Mouse (Mus musculus) B cell, adult 2 months (primary cell): Measurements from ENCODE around the gene Btnl10.

Source experiments
- DNase-seq, 2 experiments: peaks; one replicate each; pipeline ENCODE4 v3.0.0; 2022

The Btnl10 gene

DNA sequence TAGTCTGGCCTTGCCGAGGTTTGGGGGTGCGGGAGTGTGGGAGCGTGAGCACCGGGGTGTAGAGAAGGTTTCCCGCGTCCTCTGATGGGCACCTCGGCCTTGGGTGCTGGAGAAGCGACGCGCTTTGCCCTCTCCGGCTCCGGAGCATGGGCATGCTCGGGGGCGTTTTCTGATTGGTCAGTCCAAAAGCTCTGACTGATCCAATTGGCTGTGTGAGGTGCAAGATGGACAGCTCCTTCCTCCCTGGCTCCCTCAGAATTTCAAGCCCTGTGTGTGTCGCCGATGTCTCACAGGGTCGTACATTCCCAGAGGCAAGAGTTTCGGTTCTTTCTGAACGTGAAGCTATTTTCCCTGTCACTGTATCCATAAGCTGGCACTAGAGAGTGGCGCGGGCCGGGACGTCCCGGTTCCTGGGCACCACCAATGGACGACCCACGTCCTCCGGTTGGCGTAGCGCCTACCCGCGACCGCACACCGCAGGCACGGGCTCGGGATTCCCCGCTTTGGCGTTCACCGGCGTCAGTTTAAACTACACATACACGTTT lies 42.3 kb downstream of the Btnl10 start:
- peak; percentile 90 to 91 for DNase-seq

DNA sequence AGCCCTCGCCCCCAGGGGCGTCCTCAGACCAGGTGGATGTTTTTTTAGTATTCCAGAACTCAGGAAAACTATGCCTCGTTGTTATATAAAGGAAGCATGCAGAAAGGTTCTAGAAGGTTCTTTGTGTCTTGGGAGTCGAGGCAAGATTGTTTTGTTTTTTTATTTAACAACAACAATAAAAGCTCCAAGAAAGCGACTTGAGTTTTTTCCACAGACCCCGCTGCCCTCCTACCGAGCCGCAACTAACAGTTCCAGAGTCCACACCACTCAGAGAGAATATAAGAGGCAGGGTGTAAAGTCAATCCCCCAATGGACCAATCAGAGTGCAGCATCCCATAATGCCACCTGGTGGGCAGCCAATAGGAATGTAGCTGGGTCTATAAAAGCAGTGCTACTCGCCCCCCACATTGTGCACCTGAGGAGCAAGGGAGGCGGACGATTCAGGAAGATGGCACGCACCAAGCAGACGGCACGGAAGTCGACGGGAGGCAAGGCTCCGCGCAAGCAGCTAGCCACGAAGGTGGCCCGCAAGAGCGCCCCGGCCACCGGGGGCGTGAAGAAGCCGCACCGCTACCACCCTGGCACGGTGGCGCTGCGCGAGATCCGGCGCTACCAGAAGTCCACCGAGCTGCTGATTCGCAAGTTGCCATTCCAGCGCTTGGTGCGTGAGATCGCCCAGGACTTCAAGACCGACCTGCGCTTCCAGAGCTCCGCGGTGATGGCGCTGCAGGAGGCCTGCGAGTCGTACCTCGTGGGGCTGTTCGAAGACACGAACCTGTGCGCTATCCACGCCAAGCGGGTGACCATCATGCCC lies 43.9 kb downstream of the Btnl10 start:
- no peak for DNase-seq

DNA sequence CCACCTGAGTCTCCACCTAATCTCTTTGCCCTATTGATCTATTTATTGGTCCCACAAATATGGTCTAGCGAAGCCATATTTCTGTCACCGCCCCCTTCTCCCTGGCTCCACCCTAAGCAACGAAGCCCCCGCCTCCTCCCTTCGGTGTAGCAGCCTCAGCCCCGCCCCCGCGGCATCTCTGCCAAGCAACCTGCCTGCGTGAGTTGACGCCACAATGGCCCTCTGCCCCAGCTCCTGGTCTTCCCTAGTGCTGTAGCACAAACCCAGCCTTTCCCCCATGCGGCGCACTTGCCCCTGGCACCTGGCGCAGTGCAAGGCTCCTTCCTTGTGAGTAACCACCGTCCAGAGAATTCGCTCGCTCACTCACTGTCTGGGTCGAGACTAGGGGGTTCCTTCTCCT lies 45.8 kb downstream of the Btnl10 start:
- peak; percentile 57 to 60 for DNase-seq

DNA sequence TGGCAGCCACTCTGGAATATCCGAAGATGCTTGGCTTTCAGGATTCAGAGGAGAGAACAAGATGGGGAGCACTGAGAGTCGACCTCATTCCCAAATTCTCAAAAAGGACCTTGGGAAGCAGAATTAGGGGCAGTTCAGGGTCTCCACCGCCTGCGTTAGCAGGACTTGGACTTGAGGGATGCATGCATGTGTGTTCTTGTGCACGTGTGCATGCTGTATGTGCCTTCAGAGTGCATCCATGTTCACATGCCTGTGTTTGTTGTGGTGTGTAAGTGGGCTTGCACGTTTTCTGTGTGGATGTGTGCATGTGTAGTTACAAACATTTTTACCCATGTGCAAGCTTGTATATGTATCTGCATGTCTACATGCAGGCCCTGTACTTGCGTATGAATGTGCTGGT lies 46.5 kb downstream of the Btnl10 start:
- no peak for DNase-seq

DNA sequence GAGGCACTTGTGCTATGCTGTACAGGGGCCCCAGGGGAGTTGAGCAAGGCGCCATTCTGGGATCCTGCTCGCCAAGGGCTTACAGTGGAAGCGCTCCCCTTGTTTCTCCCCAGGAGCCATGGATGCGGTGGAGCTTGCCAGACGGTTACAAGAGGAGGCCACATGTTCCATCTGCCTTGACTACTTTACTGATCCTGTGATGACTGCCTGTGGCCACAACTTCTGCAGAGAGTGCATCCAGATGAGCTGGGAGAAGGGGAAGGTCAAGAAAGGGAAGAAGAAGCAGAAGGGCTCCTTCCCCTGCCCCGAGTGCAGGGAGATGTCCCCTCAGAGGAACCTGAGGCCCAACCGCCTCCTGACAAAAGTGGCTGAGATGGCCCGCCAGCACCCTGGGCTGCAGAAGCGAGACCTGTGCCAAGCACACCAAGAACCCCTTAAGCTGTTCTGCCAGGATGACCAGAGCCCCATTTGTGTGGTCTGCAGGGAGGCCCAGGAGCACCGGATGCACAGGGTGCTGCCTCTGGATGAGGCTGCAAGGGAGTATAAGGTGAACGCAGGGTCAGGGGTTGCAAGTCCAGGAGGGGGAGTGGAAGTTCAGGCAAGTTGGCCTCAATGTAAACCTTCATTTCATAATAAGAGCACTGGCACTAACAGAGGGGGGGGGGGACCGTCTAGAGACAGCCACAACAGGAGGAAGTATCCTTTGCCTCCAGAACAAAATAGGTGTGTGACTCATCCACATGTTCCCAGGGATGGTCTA lies 47.5 kb downstream of the Btnl10 start:
- DNase-seq, result no peak

DNA sequence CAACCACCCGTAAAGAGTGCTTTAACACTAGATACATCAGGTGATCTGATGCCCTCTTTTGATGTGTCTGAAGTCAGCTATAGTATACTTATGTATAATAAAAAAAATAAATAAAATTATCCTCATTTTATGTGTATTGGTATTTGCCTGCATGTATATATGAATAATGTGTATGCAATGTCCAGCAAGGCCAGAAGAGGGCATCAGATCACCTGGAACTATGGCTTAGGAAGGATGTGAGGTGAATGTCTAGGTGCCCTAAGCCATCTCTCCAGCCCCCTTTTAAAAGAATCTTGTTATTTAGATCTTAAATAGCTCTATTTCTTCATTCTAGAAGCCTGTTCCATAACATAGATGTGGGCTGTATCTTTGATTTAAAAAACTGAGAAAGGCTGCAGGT lies 49.6 kb downstream of the Btnl10 start:
- DNase-seq, result peak; percentile 74 to 79

DNA sequence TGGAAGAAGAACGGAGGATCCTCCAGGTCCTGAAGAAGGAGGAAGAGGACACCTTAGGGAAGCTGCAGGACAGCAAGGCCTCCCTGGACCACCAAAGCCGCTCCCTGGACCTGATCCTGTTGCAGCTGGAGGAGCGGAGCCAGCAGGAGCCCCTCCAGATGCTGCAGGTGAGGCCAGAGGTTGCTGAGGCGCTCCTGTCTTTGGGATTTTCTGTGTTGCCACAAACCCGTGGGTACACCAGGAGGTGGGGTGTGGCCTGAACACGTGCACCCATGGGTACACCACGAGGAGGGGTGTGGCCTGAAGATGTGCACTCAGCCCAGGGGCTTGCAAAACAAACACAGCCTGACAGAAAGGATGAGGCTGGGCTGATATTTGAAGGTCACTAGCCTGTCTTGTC lies 50.8 kb downstream of the Btnl10 start:
- DNase-seq, result no peak

DNA sequence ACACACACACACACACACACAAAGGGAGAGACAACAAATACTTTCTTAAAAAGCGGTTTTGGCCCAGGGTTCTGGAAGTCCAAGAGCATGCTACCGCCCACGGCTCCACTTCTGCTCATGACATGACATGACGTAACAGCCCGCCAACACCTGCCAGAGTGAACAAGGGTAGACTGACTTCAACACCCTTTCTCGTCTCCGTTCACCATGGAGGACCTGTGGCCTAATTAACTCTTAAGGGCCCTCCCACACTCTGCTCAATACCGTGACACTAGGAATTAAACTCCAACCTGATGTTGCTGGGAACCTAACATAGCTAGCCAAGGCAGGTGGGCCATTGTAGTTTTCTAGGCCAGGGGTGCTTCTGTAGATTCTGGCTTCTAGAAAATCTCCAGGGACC lies 51.3 kb downstream of the Btnl10 start:
- DNase-seq, result no peak

DNA sequence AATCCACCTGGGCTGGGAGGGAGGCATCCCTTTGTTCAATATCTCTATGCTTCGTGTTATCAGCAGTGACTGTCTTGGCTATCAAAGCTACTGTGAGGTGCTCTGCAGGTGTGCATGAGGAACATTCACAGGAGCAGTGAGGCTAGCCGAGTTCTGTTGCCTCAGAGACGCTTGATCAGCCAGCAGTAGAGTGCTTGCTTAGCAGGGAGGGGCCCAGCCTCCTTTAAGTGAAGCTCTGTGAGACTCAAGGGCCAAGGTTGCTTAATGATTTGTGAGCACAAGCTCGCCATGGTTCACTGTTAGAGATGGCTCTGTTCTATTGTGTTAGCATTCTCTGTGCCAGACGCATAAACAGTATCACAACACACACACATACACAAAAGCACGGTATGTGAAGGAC lies 52.0 kb downstream of the Btnl10 start:
- no peak for DNase-seq

DNA sequence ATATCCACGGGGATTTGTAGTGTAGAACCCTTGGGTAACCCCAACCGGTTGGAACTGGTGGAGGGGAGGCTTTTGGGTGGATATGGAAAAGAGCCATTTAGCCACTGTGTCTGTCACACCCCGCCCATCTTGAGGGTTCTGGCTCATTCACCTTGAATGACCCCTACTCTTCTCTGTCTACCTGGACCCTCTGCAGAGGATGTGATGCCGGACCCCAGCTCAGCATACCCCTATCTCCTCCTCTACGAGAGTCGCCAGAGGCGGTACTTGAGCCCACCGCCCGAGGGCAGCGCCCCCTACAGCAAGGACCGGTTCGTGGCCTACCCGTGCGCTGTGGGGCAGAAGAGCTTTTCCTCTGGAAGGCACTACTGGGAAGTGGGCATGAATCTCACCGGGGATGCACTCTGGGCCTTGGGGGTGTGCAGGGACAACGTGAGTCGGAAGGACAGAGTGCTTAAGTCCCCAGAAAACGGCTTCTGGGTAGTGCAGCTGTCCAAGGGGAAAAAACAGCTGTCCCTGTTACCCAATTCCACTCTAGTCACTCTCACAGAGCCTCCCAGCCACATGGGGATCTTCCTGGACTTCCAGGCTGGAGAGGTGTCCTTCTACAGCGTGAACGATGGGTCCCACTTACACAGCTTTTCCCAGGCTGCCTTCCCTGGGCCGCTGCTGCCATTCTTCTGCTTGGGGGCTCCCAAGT lies 53.3 kb downstream of the Btnl10 start:
- no peak for DNase-seq

DNA sequence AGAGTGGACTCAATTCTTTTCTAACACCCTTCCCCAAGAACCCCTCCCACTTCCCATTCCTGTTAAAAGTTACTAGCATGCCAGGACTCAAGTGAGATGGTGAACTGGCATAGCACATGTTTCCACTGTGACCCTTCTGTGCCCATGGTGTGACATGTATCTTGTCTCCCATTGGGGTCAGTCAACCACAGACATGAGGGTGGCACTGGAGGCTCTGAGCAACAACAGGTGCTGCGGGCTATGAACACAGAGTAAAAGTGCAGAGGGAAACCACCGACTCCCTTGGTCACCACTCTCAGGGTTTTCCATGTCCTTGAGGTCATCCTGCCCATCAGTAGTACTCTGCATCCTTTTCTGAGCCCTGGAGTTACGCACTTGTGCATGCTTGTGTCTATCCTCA lies 54.1 kb downstream of the Btnl10 start:
- no peak for DNase-seq

DNA sequence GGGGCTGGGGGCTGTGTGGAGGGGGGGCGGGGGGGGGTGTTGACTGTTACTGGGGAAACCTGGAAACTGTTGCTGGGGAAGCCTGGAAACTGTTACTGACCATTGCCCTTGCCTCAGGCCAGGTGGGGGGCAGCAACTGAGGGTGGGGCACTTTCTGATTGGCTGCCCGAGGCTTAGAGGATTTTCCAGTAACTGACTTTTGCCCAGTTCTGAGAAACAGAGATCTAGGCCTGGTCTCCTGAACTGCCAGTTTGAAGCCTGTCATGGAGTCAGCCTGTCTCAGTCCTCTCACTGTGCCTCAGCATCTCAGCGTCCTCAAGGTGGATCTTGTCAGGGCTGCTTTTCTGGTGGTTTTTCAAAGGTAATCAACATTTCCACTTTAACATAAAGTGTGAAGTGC lies 56.7 kb downstream of the Btnl10 start:
- no peak for DNase-seq
